Mouse (Mus musculus): Measurements from ENCODE around the gene Top3a.

DNA sequence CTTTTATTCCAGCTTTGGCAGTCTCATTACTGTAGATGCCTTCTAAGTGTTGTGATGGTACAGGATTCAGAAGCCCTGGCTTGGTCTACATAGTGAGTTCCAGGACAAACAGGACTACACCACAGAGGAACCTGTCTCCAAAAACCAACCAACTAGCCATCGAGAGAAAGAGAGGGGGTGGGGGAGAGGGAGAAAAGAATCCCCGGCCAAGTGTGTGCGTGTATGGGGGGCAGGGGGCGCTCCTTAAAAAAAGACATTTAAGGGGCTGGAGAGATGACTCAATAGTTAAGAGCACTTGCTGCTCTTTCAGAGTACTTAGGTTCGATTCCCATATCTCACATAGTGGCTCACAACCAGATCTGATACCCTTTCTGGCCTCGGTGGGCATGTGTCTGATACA, 1.6 kb downstream of the Top3a start:
- no peak for TF ChIP-seq CTCF (IDR thresholded peaks at IDR 0.05; ENCODE audit: borderline replicate concordance, extremely low read depth, insufficient read depth, insufficient read length)
- no peak for TF ChIP-seq POLR2A (IDR thresholded peaks at IDR 0.05; ENCODE audit: borderline replicate concordance, extremely low read depth, insufficient read depth, insufficient read length, poor library complexity, severe bottlenecking)

All from brain, embryonic 14.5 days (tissue).